Comparison of ENCODE assay signal across 26 mouse cellular contexts in genomic region chr15:74146260-74146561, GRCm38 (mm10).
DNase-seq lines count a peak whose midpoint lies in the region; ATAC-seq and TF ChIP-seq lines count a peak whose summit lies in the region.
"Had no signal": no experiment of that assay in that cellular context is flagged by ENCODE, and none has a peak within 500 bp of the region (broad histone marks: within the 10 kb centered on the region; RNA-seq: fewer than 3 reads in every experiment).

No protein-coding gene starts in this region.

- no peak overlapping the region for H3K4me2 ChIP-seq in hindbrain, embryonic 12.5 days (replicated peaks)
- no peak overlapping the region for H3K4me2 ChIP-seq in midbrain, embryonic 13.5 days (replicated peaks)
- no peak overlapping the region for H3K4me2 ChIP-seq in midbrain, embryonic 11.5 days
- no peak overlapping the region for H3K4me2 ChIP-seq in forebrain, embryonic 11.5 days (ENCODE audit: low read depth, low read length, severe bottlenecking)
- no peak overlapping the region for H3K4me2 ChIP-seq in forebrain, postnatal 0 days (ENCODE audit: low read depth)
- H3K4me2 ChIP-seq: embryonic facial prominence, embryonic 15.5 days; heart, embryonic 12.5 days; hindbrain, embryonic 15.5 days; liver, embryonic 15.5 days had no signal

- no peaks in the 10 kb centered on the region for H3K36me3 ChIP-seq in hindbrain, embryonic 12.5 days
- no peaks in the 10 kb centered on the region for H3K36me3 ChIP-seq in hindbrain, embryonic 10.5 days
- no peaks in the 10 kb centered on the region for H3K36me3 ChIP-seq in midbrain, embryonic 13.5 days
- H3K36me3 ChIP-seq in midbrain, embryonic 11.5 days (ENCODE audit: control insufficient read depth, insufficient read depth, low read length): no peaks in the 10 kb centered on the region
- H3K36me3 ChIP-seq in forebrain, embryonic 11.5 days (ENCODE audit: control insufficient read depth, insufficient read depth, low read length): no peaks in the 10 kb centered on the region
- H3K36me3 ChIP-seq in forebrain, postnatal 0 days (ENCODE audit: insufficient read depth): no peaks in the 10 kb centered on the region
- H3K36me3 ChIP-seq: embryonic facial prominence, embryonic 15.5 days; heart, embryonic 12.5 days; hindbrain, embryonic 15.5 days; limb, embryonic 10.5 days; liver, embryonic 15.5 days had no signal

- no peaks in the 10 kb centered on the region for H3K9me3 ChIP-seq in hindbrain, embryonic 12.5 days (replicated peaks)
- H3K9me3 ChIP-seq in hindbrain, embryonic 10.5 days: no peaks in the 10 kb centered on the region
- no peaks in the 10 kb centered on the region for H3K9me3 ChIP-seq in midbrain, embryonic 13.5 days
- H3K9me3 ChIP-seq in midbrain, embryonic 11.5 days (ENCODE audit: control insufficient read depth, low read length): no peaks in the 10 kb centered on the region
- no peaks in the 10 kb centered on the region for H3K9me3 ChIP-seq in forebrain, embryonic 11.5 days (ENCODE audit: control insufficient read depth, low read length)
- H3K9me3 ChIP-seq in forebrain, postnatal 0 days (ENCODE audit: low read length): no peaks in the 10 kb centered on the region
- H3K9me3 ChIP-seq: embryonic facial prominence, embryonic 15.5 days; heart, embryonic 12.5 days; hindbrain, embryonic 15.5 days; limb, embryonic 10.5 days; liver, embryonic 15.5 days had no signal

- no peak for DNase-seq in hindbrain, embryonic 10.5 days (ENCODE audit: low spot score)
- DNase-seq in midbrain, embryonic 11.5 days (ENCODE audit: low spot score, missing footprints): no peak
- no peak for DNase-seq in forebrain, embryonic 11.5 days (ENCODE audit: low spot score)
- no peak for DNase-seq in forebrain, postnatal 0 days
- no peak for DNase-seq in kidney, adult 8-10 months
- DNase-seq in heart, adult 11 months: no peak
- DNase-seq: adrenal gland, postnatal 10 days; cerebellum, adult 8-10 months; gastrocnemius, postnatal 14 days; heart, adult 18-20 months; heart, postnatal 10 days; kidney, postnatal 4 days; layer of hippocampus, adult 9-11 months; liver; right cerebral cortex, postnatal 25 days; thymus, postnatal 25 days had no signal

- no peak overlapping the region for H3K9ac ChIP-seq in hindbrain, embryonic 12.5 days
- H3K9ac ChIP-seq in midbrain, embryonic 13.5 days (replicated peaks): no peak overlapping the region
- H3K9ac ChIP-seq in midbrain, embryonic 11.5 days (ENCODE audit: low read length): no peak overlapping the region
- no peak overlapping the region for H3K9ac ChIP-seq in forebrain, embryonic 11.5 days (ENCODE audit: low read length)
- no peak overlapping the region for H3K9ac ChIP-seq in forebrain, postnatal 0 days
- H3K9ac ChIP-seq: embryonic facial prominence, embryonic 15.5 days; heart, embryonic 12.5 days; hindbrain, embryonic 15.5 days; liver, embryonic 15.5 days had no signal

- 28% methylated on average over 10 of the region's 10 CpGs for WGBS in hindbrain, embryonic 12.5 days
- WGBS in hindbrain, embryonic 10.5 days: 40% methylated on average over 10 of the region's 10 CpGs
- WGBS in midbrain, embryonic 13.5 days: 32% methylated on average over 10 of the region's 10 CpGs
- 44% methylated on average over 10 of the region's 10 CpGs for WGBS in midbrain, embryonic 11.5 days
- WGBS in forebrain, embryonic 11.5 days: 28% methylated on average over 10 of the region's 10 CpGs
- WGBS in forebrain, postnatal 0 days: 19% methylated on average over 10 of the region's 10 CpGs

- 0 out of 2 replicates have a peak overlapping the region, but pooled peaks have one; percentile 13 for H3K27ac ChIP-seq in hindbrain, embryonic 12.5 days
- no peak overlapping the region for H3K27ac ChIP-seq in hindbrain, embryonic 10.5 days
- H3K27ac ChIP-seq in midbrain, embryonic 13.5 days: peak overlapping the region; percentile 48; the same call in 1 of the 2 replicates
- H3K27ac ChIP-seq in midbrain, embryonic 11.5 days (ENCODE audit: low read depth, low read length): no peak overlapping the region
- peak overlapping the region; percentile 46; the same call in 1 of the 2 replicates for H3K27ac ChIP-seq in forebrain, embryonic 11.5 days (ENCODE audit: low read depth, low read length)
- no peak overlapping the region for H3K27ac ChIP-seq in forebrain, postnatal 0 days (ENCODE audit: low read depth, low read length)
- H3K27ac ChIP-seq: embryonic facial prominence, embryonic 15.5 days; hindbrain, embryonic 15.5 days; left cerebral cortex, adult 2 months; limb, embryonic 10.5 days; liver, embryonic 15.5 days; macrophage had no signal

- peaks cover 20% of the 10 kb centered on the region for H3K4me1 ChIP-seq in hindbrain, embryonic 12.5 days
- peaks cover 23% of the 10 kb centered on the region for H3K4me1 ChIP-seq in hindbrain, embryonic 10.5 days (replicated peaks)
- peaks cover 23% of the 10 kb centered on the region for H3K4me1 ChIP-seq in midbrain, embryonic 13.5 days (replicated peaks)
- peaks cover 19% of the 10 kb centered on the region for H3K4me1 ChIP-seq in midbrain, embryonic 11.5 days (ENCODE audit: control insufficient read depth, insufficient read depth, low read length)
- peaks cover 12% of the 10 kb centered on the region; the same call in 1 of the 2 replicates for H3K4me1 ChIP-seq in forebrain, embryonic 11.5 days (replicated peaks; ENCODE audit: control insufficient read depth, insufficient read depth, low read length)
- H3K4me1 ChIP-seq in forebrain, postnatal 0 days (ENCODE audit: insufficient read depth): 0 out of 2 replicates have a peak, but pooled peaks cover 3% of the 10 kb centered on the region
- H3K4me1 ChIP-seq: embryonic facial prominence, embryonic 15.5 days; limb, embryonic 10.5 days; liver, embryonic 15.5 days had no signal

- peak; percentile 44; the same call in 1 of the 2 replicates for ATAC-seq in hindbrain, embryonic 12.5 days (ENCODE audit: low FRiP score)
- ATAC-seq in midbrain, embryonic 13.5 days: peak; percentile 49
- ATAC-seq in midbrain, embryonic 11.5 days (ENCODE audit: low FRiP score): no peak
- ATAC-seq in forebrain, embryonic 11.5 days (replicated peaks; ENCODE audit: low FRiP score): peak; percentile 56; the same call in 1 of the 2 replicates
- ATAC-seq in forebrain, postnatal 0 days: peak; percentile 25; the same call in 1 of the 2 replicates
- ATAC-seq: intestine, embryonic 16.5 days had no signal

- TF ChIP-seq CTCF in forebrain, postnatal 0 days (IDR thresholded peaks at IDR 0.05; ENCODE audit: low read depth): no peak

- no peak overlapping the region for H3K4me3 ChIP-seq in hindbrain, embryonic 12.5 days
- H3K4me3 ChIP-seq in hindbrain, embryonic 10.5 days: no peak overlapping the region
- H3K4me3 ChIP-seq in midbrain, embryonic 13.5 days (replicated peaks): no peak overlapping the region
- H3K4me3 ChIP-seq in midbrain, embryonic 11.5 days (ENCODE audit: low read depth, low read length): no peak overlapping the region
- no peak overlapping the region for H3K4me3 ChIP-seq in forebrain, embryonic 11.5 days (ENCODE audit: low read depth, low read length)
- no peak overlapping the region for H3K4me3 ChIP-seq in forebrain, postnatal 0 days (ENCODE audit: low read depth, low read length)
- H3K4me3 ChIP-seq: embryonic facial prominence, embryonic 15.5 days; heart, embryonic 12.5 days; hindbrain, embryonic 15.5 days; left cerebral cortex, adult 2 months; limb, embryonic 10.5 days; liver, embryonic 15.5 days had no signal

- peaks cover 20% of the 10 kb centered on the region for H3K27me3 ChIP-seq in hindbrain, embryonic 12.5 days
- peaks cover 49% of the 10 kb centered on the region for H3K27me3 ChIP-seq in hindbrain, embryonic 10.5 days (ENCODE audit: insufficient read depth, poor library complexity, severe bottlenecking)
- no peaks in the 10 kb centered on the region for H3K27me3 ChIP-seq in midbrain, embryonic 13.5 days
- H3K27me3 ChIP-seq in midbrain, embryonic 11.5 days (ENCODE audit: control insufficient read depth, insufficient read depth, low read length): no peaks in the 10 kb centered on the region
- no peaks in the 10 kb centered on the region for H3K27me3 ChIP-seq in forebrain, embryonic 11.5 days (ENCODE audit: control insufficient read depth, insufficient read depth, low read length)
- no peaks in the 10 kb centered on the region for H3K27me3 ChIP-seq in forebrain, postnatal 0 days (ENCODE audit: insufficient read depth, low read length)
- H3K27me3 ChIP-seq: embryonic facial prominence, embryonic 15.5 days; liver, embryonic 15.5 days had no signal

Comparison
In these comparisons a context has a peak if more than half of its experiments do, and no peak if none do; other contexts are left out.
1. H3K27ac ChIP-seq: peak in hindbrain, embryonic 12.5 days (single experiment), midbrain, embryonic 13.5 days (single experiment) and forebrain, embryonic 11.5 days (single experiment); none in hindbrain, embryonic 10.5 days (single experiment), midbrain, embryonic 11.5 days (single experiment) and forebrain, postnatal 0 days (single experiment).